Mouse (Mus musculus): ENCODE data around the gene Tpcn1. TPM values are rescaled to one million over a fixed set of nuclear protein-coding genes. Genes with fewer than 3 reads are reported as not detected.

Tpcn1 gene
- polyA plus RNA-seq, 1 experiment from 2014 or later = 25.3 TPM

GRCm38 (mm10) chr5:120514031-120514677, 74.3 kb downstream of the Tpcn1 start:
- no peaks in the 10 kb centered on the region for H3K9me3 ChIP-seq
- WGBS = 79% methylated on average over 9 of the region's 9 CpGs
- no peak for ATAC-seq
- no peak overlapping the region for H3K27ac ChIP-seq
- H3K36me3 ChIP-seq = no peaks in the 10 kb centered on the region
- H3K4me1 ChIP-seq (replicated peaks) = peaks cover 45% of the 10 kb centered on the region
- no peak overlapping the region for H3K9ac ChIP-seq
- no peaks in the 10 kb centered on the region for H3K27me3 ChIP-seq (replicated peaks)
- no peak overlapping the region for H3K4me3 ChIP-seq (replicated peaks)
- H3K4me2 ChIP-seq (replicated peaks) = no peak overlapping the region

- 53% methylated on average over 15 of the region's 15 CpGs for WGBS
- Histone ChIP-seq H3K4me3 (replicated peaks) (no peak overlapping the region), H3K36me3 (no peaks in the 10 kb centered on the region), H3K27me3 (replicated peaks) (no peaks in the 10 kb centered on the region), H3K4me1 (replicated peaks) (peaks cover 45% of the 10 kb centered on the region), H3K9me3 (no peaks in the 10 kb centered on the region), H3K27ac (no peak overlapping the region), H3K4me2 (replicated peaks) (0 out of 2 replicates have a peak overlapping the region, but pooled peaks have one; percentile 4), H3K9ac (no peak overlapping the region)
- ATAC-seq = no peak
Observed at GRCm38 (mm10) chr5:120512911-120513555, 75.4 kb downstream of the Tpcn1 start.

DNA sequence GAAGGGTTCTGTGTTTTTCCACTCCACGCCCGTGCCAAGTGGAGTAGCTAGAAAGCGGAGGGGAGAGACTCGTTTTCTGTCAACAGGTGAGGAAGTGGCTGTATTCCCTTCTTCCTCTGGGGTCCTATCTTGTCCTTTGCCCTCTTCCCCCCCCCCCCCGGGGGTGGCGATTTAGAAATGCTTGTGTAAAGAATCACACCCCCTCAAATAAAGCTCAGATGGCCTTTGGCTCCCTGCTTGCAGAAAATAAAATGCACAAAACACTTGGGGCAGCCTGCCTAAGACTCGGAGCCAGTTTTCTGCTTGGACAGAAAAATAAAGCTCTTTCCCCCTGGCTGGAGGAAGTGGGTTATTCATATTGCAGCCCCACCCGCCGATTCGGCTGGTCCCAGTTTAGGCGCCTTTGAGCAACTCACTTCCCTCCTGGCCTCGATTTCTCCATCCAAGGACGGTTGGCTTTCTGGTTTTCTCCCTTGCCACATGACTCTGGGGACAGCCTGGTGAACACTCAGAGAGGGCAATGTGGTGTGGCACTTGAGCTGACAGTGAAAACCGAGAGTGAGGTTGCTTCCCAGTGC, 76.7 kb downstream of the Tpcn1 start:
- ATAC-seq = no peak
- no peaks in the 10 kb centered on the region for H3K27me3 ChIP-seq (replicated peaks)
- H3K4me2 ChIP-seq (replicated peaks) = peak overlapping the region; percentile 82
- H3K9ac ChIP-seq = peak overlapping the region; percentile 56
- no peaks in the 10 kb centered on the region for H3K36me3 ChIP-seq
- H3K4me3 ChIP-seq (replicated peaks) = peak overlapping the region; percentile 59
- H3K27ac ChIP-seq = 0 out of 2 replicates have a peak overlapping the region, but pooled peaks have one; percentile 17
- no peaks in the 10 kb centered on the region for H3K9me3 ChIP-seq
- peaks cover 36% of the 10 kb centered on the region for H3K4me1 ChIP-seq (replicated peaks)
- WGBS = 22% methylated on average over 14 of the region's 14 CpGs

GRCm38 (mm10) chr5:120510982-120511642, 77.4 kb downstream of the Tpcn1 start, which contains the start of gene Slc8b1:
Gene Slc8b1, plus strand, starts transcription at chr5:120511168.
- H3K27ac ChIP-seq = 0 out of 2 replicates have a peak within 1 kb of the TSS, but pooled peaks have one; percentile 17
- no peaks in the 10 kb centered on the region for H3K9me3 ChIP-seq
- peak within 1 kb of the TSS; percentile 82 for H3K4me2 ChIP-seq (replicated peaks)
- H3K27me3 ChIP-seq (replicated peaks) = no peaks in the 10 kb centered on the region
- H3K4me3 ChIP-seq (replicated peaks) = peak within 1 kb of the TSS; percentile 59
- H3K36me3 ChIP-seq = no peaks in the 10 kb centered on the region
- H3K4me1 ChIP-seq (replicated peaks) = peaks cover 36% of the 10 kb centered on the region
- ATAC-seq = peak; percentile 93
- peak within 1 kb of the TSS; percentile 56 for H3K9ac ChIP-seq
- WGBS = under 1% methylated on average over 36 of the region's 36 CpGs

- Histone ChIP-seq H3K9ac (no peak overlapping the region), H3K27me3 (replicated peaks) (no peaks in the 10 kb centered on the region), H3K9me3 (no peaks in the 10 kb centered on the region), H3K4me2 (replicated peaks) (no peak overlapping the region), H3K36me3 (no peaks in the 10 kb centered on the region), H3K4me3 (replicated peaks) (no peak overlapping the region), H3K4me1 (replicated peaks) (peaks cover 24% of the 10 kb centered on the region), H3K27ac (no peak overlapping the region)
- 64% methylated on average over 4 of the region's 4 CpGs for WGBS
- ATAC-seq = no peak
Observed at GRCm38 (mm10) chr5:120507311-120507710, 81.2 kb downstream of the Tpcn1 start.

DNA sequence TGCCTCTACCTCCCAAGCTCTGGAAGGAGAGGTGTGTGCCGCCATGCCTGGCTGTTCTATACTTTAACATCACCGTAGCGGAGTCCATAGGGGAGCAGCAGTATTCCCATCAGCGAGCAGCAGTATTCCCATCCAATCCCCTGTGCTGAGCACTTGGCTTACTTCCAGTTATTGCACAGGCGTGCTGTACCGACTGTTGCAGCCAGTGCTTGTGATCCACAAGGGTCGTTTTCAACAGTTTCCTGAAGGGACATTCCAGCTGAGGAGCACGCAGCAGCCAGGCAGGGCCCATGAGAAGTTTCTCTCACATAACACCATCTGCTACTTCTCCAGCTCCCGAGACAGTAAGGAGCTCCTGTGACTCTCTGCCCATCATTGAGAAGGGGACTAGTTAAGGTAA, 82.0 kb downstream of the Tpcn1 start:
- Histone ChIP-seq H3K4me1 (replicated peaks) (peaks cover 25% of the 10 kb centered on the region), H3K27ac (no peak overlapping the region), H3K9me3 (no peaks in the 10 kb centered on the region), H3K9ac (no peak overlapping the region), H3K4me3 (replicated peaks) (no peak overlapping the region), H3K27me3 (replicated peaks) (no peaks in the 10 kb centered on the region), H3K4me2 (replicated peaks) (no peak overlapping the region), H3K36me3 (no peaks in the 10 kb centered on the region)
- 49% methylated on average over 9 of the region's 9 CpGs for WGBS
- ATAC-seq = no peak

GRCm38 (mm10) chr5:120505781-120506180, 82.7 kb downstream of the Tpcn1 start:
- no peak overlapping the region for H3K4me3 ChIP-seq (replicated peaks)
- no peak overlapping the region for H3K9ac ChIP-seq
- H3K27ac ChIP-seq = no peak overlapping the region
- H3K27me3 ChIP-seq (replicated peaks) = no peaks in the 10 kb centered on the region
- peaks cover 25% of the 10 kb centered on the region for H3K4me1 ChIP-seq (replicated peaks)
- peak overlapping the region; percentile 43 for H3K4me2 ChIP-seq (replicated peaks)
- no peak for ATAC-seq
- WGBS = 64% methylated on average over 9 of the region's 9 CpGs
- no peaks in the 10 kb centered on the region for H3K36me3 ChIP-seq
- H3K9me3 ChIP-seq = no peaks in the 10 kb centered on the region

- no peak overlapping the region for H3K27ac ChIP-seq
- no peaks in the 10 kb centered on the region for H3K9me3 ChIP-seq
- no peaks in the 10 kb centered on the region for H3K27me3 ChIP-seq (replicated peaks)
- H3K4me1 ChIP-seq (replicated peaks) = peaks cover 25% of the 10 kb centered on the region
- H3K4me2 ChIP-seq (replicated peaks) = peak overlapping the region; percentile 43
- 25% methylated on average over 16 of the region's 16 CpGs for WGBS
- peak; percentile 42 for ATAC-seq
- H3K4me3 ChIP-seq (replicated peaks) = no peak overlapping the region
- H3K9ac ChIP-seq = no peak overlapping the region
- H3K36me3 ChIP-seq = no peaks in the 10 kb centered on the region
Observed at GRCm38 (mm10) chr5:120505368-120505767, 83.1 kb downstream of the Tpcn1 start.

GRCm38 (mm10) chr5:120503144-120503795, 85.2 kb downstream of the Tpcn1 start, which contains the start of gene Plbd2:
Gene Plbd2, minus strand, starts transcription at chr5:120503625.
- peak; percentile 79 for ATAC-seq
- H3K9ac ChIP-seq = peak within 1 kb of the TSS; percentile 77
- H3K4me3 ChIP-seq (replicated peaks) = peak within 1 kb of the TSS; percentile 88
- under 1% methylated on average over 54 of the region's 55 CpGs for WGBS
- peaks cover 25% of the 10 kb centered on the region for H3K4me1 ChIP-seq (replicated peaks)
- H3K27ac ChIP-seq = no peak within 1 kb of the TSS
- H3K4me2 ChIP-seq (replicated peaks) = peak within 1 kb of the TSS; percentile 83
- no peaks in the 10 kb centered on the region for H3K27me3 ChIP-seq (replicated peaks)
- H3K9me3 ChIP-seq = no peaks in the 10 kb centered on the region
- peaks cover 2% of the 10 kb centered on the region; the same call in 1 of the 2 replicates for H3K36me3 ChIP-seq

DNA sequence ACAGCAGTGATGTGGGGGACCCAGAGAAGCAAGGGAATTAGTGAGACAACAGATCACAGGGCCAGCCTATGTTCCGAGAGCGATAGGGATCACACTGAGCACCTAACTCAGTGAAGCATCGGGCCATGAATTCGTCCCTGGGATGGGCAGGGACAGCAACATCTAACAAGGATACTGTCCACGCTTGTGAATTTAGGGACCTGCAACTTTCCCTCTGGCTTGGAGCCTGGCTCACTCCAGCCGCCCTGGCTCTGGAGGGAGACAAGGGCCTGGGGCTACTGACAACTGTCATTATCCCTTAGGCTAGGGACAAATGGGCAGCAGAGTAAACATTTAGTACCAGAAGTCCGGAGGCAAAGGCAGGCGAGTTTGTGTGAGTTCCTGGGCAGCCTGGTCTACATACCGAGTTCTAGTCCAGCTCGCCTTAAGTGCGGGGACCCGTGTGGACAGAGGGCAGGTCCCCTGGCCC, 85.8 kb downstream of the Tpcn1 start:
- Histone ChIP-seq H3K27me3 (replicated peaks) (no peaks in the 10 kb centered on the region), H3K4me3 (replicated peaks) (peak overlapping the region; percentile 88), H3K4me1 (replicated peaks) (peaks cover 25% of the 10 kb centered on the region), H3K9ac (peak overlapping the region; percentile 77), H3K36me3 (peaks cover 4% of the 10 kb centered on the region; the same call in 1 of the 2 replicates), H3K27ac (no peak overlapping the region), H3K4me2 (replicated peaks) (peak overlapping the region; percentile 83), H3K9me3 (no peaks in the 10 kb centered on the region)
- peak; percentile 4; the same call in 1 of the 2 replicates for ATAC-seq
- WGBS = 7% methylated on average over 12 of the region's 12 CpGs

- WGBS = 63% methylated on average over 9 of the region's 9 CpGs
- H3K9ac ChIP-seq = peak overlapping the region; percentile 77
- H3K27ac ChIP-seq = no peak overlapping the region
- no peaks in the 10 kb centered on the region for H3K9me3 ChIP-seq
- H3K4me2 ChIP-seq (replicated peaks) = peak overlapping the region; percentile 83
- H3K27me3 ChIP-seq (replicated peaks) = no peaks in the 10 kb centered on the region
- peaks cover 25% of the 10 kb centered on the region for H3K4me1 ChIP-seq (replicated peaks)
- H3K36me3 ChIP-seq = peaks cover 4% of the 10 kb centered on the region; the same call in 1 of the 2 replicates
- peak overlapping the region; percentile 88 for H3K4me3 ChIP-seq (replicated peaks)
- no peak for ATAC-seq
Observed at GRCm38 (mm10) chr5:120502147-120502621, 86.3 kb downstream of the Tpcn1 start.
